Mouse (Mus musculus): ENCODE measurements around the gene Catsperd. TPM values are rescaled to one million over a fixed set of nuclear protein-coding genes. Genes with fewer than 3 reads are reported as not detected.

The Catsperd gene
- total and polyA plus RNA-seq, 3 experiments, result 0.46 to 1.1 TPM; not detected in 1

GRCm38 (mm10) chr17:56625495-56625894 is 2.4 kb upstream of the Catsperd start (continued):
- TF ChIP-seq TAL1 (IDR thresholded peaks at IDR 0.05; ENCODE audit: low read length) (0 out of 2 replicates have a peak, but pooled peaks have one; percentile 8), CHD1 (IDR thresholded peaks at IDR 0.05; ENCODE audit: low read depth, low read length) (no peak), POLR2AphosphoS5 (IDR thresholded peaks at IDR 0.05; ENCODE audit: borderline replicate concordance, low read depth, low read length) (no peak), E2F4 (IDR thresholded peaks at IDR 0.05; ENCODE audit: borderline replicate concordance, low read depth, low read length) (no peak), NRF1 (IDR thresholded peaks at IDR 0.05; ENCODE audit: insufficient read depth, low read depth, low read length, poor library complexity, severe bottlenecking) (no peak), SIN3A (IDR thresholded peaks at IDR 0.05; ENCODE audit: low read length) (peak; percentile 63), CTCF (IDR thresholded peaks at IDR 0.05 in 2 of 3, conservative IDR thresholded peaks at IDR 0.05 in 1 of 3; ENCODE audit: control insufficient read depth in 1 of 3, insufficient read depth in 1 of 3, low read depth in 2 of 3, low read length in 3 of 3, poor library complexity in 1 of 3, severe bottlenecking in 1 of 3) (no peak), NELFE (IDR thresholded peaks at IDR 0.05; ENCODE audit: low read depth, low read length) (peak; percentile 15; the same call in 1 of the 2 replicates), GABPA (IDR thresholded peaks at IDR 0.05; ENCODE audit: low read depth, low read length) (no peak), ZC3H11A (IDR thresholded peaks at IDR 0.05; ENCODE audit: low read depth, low read length) (no peak), ETS1 (IDR thresholded peaks at IDR 0.05; ENCODE audit: low read depth, low read length) (peak; percentile 85), BHLHE40 (IDR thresholded peaks at IDR 0.05; ENCODE audit: borderline replicate concordance, low read depth, low read length) (no peak), JUND (IDR thresholded peaks at IDR 0.05; ENCODE audit: low read depth, low read length) (no peak), GATA1 (IDR thresholded peaks at IDR 0.05; ENCODE audit: low read depth, low read length) (peak; percentile 64; the same call in 1 of the 2 replicates)

GRCm38 (mm10) chr17:56626260-56626659 is 1.7 kb upstream of the Catsperd start:
- peaks cover 10 to 37% of the 10 kb centered on the region in 2 experiments; a peak in 3 of 4 replicates for H3K4me1 ChIP-seq (ENCODE audit: control insufficient read depth in 1 of 2, insufficient read depth in 2 of 2, low read length in 2 of 2)
- H3K9ac ChIP-seq (ENCODE audit: control insufficient read depth, low read depth, low read length, poor library complexity, severe bottlenecking), result peak overlapping the region; percentile 95
- no peaks in the 10 kb centered on the region for H3K9me3 ChIP-seq (replicated peaks; ENCODE audit: insufficient read depth, low read length)
- peak; percentile 66 for DNase-seq (ENCODE audit: low read depth, low spot score)
- peaks cover 40% of the 10 kb centered on the region for H3K79me2 ChIP-seq (ENCODE audit: control insufficient read depth, insufficient read depth, low read length, poor library complexity)
- TF ChIP-seq CHD1 (IDR thresholded peaks at IDR 0.05; ENCODE audit: low read depth, low read length), result no peak
- no peak for TF ChIP-seq NRF1 (IDR thresholded peaks at IDR 0.05; ENCODE audit: insufficient read depth, low read depth, low read length, poor library complexity, severe bottlenecking)
- TF ChIP-seq POLR2A (IDR thresholded peaks at IDR 0.05; ENCODE audit: control insufficient read depth in 1 of 2, insufficient read depth in 1 of 2, low read depth in 1 of 2, low read length in 2 of 2, poor library complexity in 1 of 2), result peak in 1 of 2 experiments; percentile 36; a peak in 1 of 4 replicates
- TF ChIP-seq GATA1 (IDR thresholded peaks at IDR 0.05; ENCODE audit: low read depth, low read length), result peak; percentile 22; the same call in 1 of the 2 replicates
- no peaks in the 10 kb centered on the region for H3K27me3 ChIP-seq (ENCODE audit: control insufficient read depth in 1 of 2, insufficient read depth in 2 of 2, low read length in 2 of 2)
- H3K36me3 ChIP-seq (ENCODE audit: control insufficient read depth in 1 of 2, insufficient read depth in 2 of 2, low read length in 2 of 2), result peaks cover 19 to 26% of the 10 kb centered on the region in 2 experiments
- H3K27ac ChIP-seq (ENCODE audit: control insufficient read depth, low read depth, low read length), result peak overlapping the region; percentile 96
- peak overlapping the region; percentile 92 to 99 for H3K4me3 ChIP-seq (ENCODE audit: control insufficient read depth in 1 of 2, insufficient read depth in 1 of 2, low read depth in 2 of 2, low read length in 2 of 2)

- Histone ChIP-seq H3K9ac (ENCODE audit: control insufficient read depth, low read depth, low read length, poor library complexity, severe bottlenecking) (peak within 1 kb of the TSS; percentile 95), H3K4me1 (ENCODE audit: control insufficient read depth in 1 of 2, insufficient read depth in 2 of 2, low read length in 2 of 2) (peaks cover 10 to 37% of the 10 kb centered on the region in 2 experiments; a peak in 3 of 4 replicates), H3K36me3 (ENCODE audit: control insufficient read depth in 1 of 2, insufficient read depth in 2 of 2, low read length in 2 of 2) (peaks cover 19 to 26% of the 10 kb centered on the region in 2 experiments), H3K27ac (ENCODE audit: control insufficient read depth, low read depth, low read length) (peak within 1 kb of the TSS; percentile 96), H3K27me3 (ENCODE audit: control insufficient read depth in 1 of 2, insufficient read depth in 2 of 2, low read length in 2 of 2) (no peaks in the 10 kb centered on the region), H3K79me2 (ENCODE audit: control insufficient read depth, insufficient read depth, low read length, poor library complexity) (peaks cover 40% of the 10 kb centered on the region), H3K9me3 (replicated peaks; ENCODE audit: insufficient read depth, low read length) (no peaks in the 10 kb centered on the region), H3K4me3 (ENCODE audit: control insufficient read depth in 1 of 2, insufficient read depth in 1 of 2, low read depth in 2 of 2, low read length in 2 of 2) (peak within 1 kb of the TSS; percentile 92 to 99)
- peak; percentile 99 for DNase-seq (ENCODE audit: low read depth, low spot score)
- TF ChIP-seq MEF2A (IDR thresholded peaks at IDR 0.05; ENCODE audit: extremely low read depth, insufficient replicate concordance, low read depth, low read length, poor library complexity, severe bottlenecking) (0 out of 2 replicates have a peak, but pooled peaks have one; percentile 15), JUND (IDR thresholded peaks at IDR 0.05; ENCODE audit: low read depth, low read length) (no peak), CTCF (IDR thresholded peaks at IDR 0.05 in 2 of 3, conservative IDR thresholded peaks at IDR 0.05 in 1 of 3; ENCODE audit: control insufficient read depth in 1 of 3, insufficient read depth in 1 of 3, low read depth in 2 of 3, low read length in 3 of 3, poor library complexity in 1 of 3, severe bottlenecking in 1 of 3) (no peak), POLR2A (IDR thresholded peaks at IDR 0.05; ENCODE audit: control insufficient read depth in 1 of 2, insufficient read depth in 1 of 2, low read depth in 1 of 2, low read length in 2 of 2, poor library complexity in 1 of 2) (peak; percentile 67 to 86), USF2 (IDR thresholded peaks at IDR 0.05; ENCODE audit: borderline replicate concordance in 1 of 2, insufficient read depth in 1 of 2, low read depth in 1 of 2, low read length in 2 of 2) (peak; percentile 45 to 84; a peak in 3 of 4 replicates), BHLHE40 (IDR thresholded peaks at IDR 0.05; ENCODE audit: borderline replicate concordance, low read depth, low read length) (peak; percentile 99), TAL1 (IDR thresholded peaks at IDR 0.05; ENCODE audit: low read length) (no peak), HCFC1 (IDR thresholded peaks at IDR 0.05; ENCODE audit: low read depth, low read length) (peak; percentile 95), SMC3 (IDR thresholded peaks at IDR 0.05; ENCODE audit: low read depth, low read length) (no peak), NRF1 (IDR thresholded peaks at IDR 0.05; ENCODE audit: insufficient read depth, low read depth, low read length, poor library complexity, severe bottlenecking) (peak; percentile 57), UBTF (IDR thresholded peaks at IDR 0.05; ENCODE audit: borderline replicate concordance, insufficient read depth, low read depth, low read length) (no peak), ZC3H11A (IDR thresholded peaks at IDR 0.05; ENCODE audit: low read depth, low read length) (no peak; the same call in 1 of the 2 replicates), EP300 (IDR thresholded peaks at IDR 0.05; ENCODE audit: low read depth in 1 of 2, low read length in 2 of 2) (no peak; a peak in 1 of 4 replicates), RCOR1 (IDR thresholded peaks at IDR 0.05; ENCODE audit: low read depth, low read length) (no peak), MYC (IDR thresholded peaks at IDR 0.05; ENCODE audit: low read depth, low read length) (peak; percentile 92)
Observed at GRCm38 (mm10) chr17:56626754-56627470, 1.0 kb upstream of the Catsperd start, which contains the start of gene Lonp1. Lonp1 (minus strand) TSS chr17:56626887.

Measured in MEL (cell line).